Mouse (Mus musculus): ENCODE data around the gene Slc25a29. TPM values are rescaled to one million over a fixed set of nuclear protein-coding genes. Genes with fewer than 3 reads are reported as not detected.
A peak's percentile ranks its signal among the peaks of the same experiment; 100 is the strongest.

Slc25a29 gene
- total RNA-seq, 1 experiment from 2014 or later, result not detected

GRCm38 (mm10) chr12:108816569-108816968, 19.1 kb downstream of the Slc25a29 start:
- no peak for ATAC-seq (replicated peaks in 1 of 2; ENCODE audit: insufficient read depth in 1 of 2, low FRiP score in 2 of 2, low TSS enrichment in 1 of 2, low read depth in 1 of 2, poor library complexity in 2 of 2, severe bottlenecking in 2 of 2)

- no peak for ATAC-seq (replicated peaks in 1 of 2; ENCODE audit: insufficient read depth in 1 of 2, low FRiP score in 2 of 2, low TSS enrichment in 1 of 2, low read depth in 1 of 2, poor library complexity in 2 of 2, severe bottlenecking in 2 of 2)
Measured at GRCm38 (mm10) chr12:108814470-108814869, 21.2 kb downstream of the Slc25a29 start.

- ATAC-seq (replicated peaks in 1 of 2; ENCODE audit: insufficient read depth in 1 of 2, low FRiP score in 2 of 2, low TSS enrichment in 1 of 2, low read depth in 1 of 2, poor library complexity in 2 of 2, severe bottlenecking in 2 of 2), result no peak
Measured at GRCm38 (mm10) chr12:108812463-108812862, 23.2 kb downstream of the Slc25a29 start.

GRCm38 (mm10) chr12:108811133-108811532, 24.6 kb downstream of the Slc25a29 start:
- ATAC-seq (replicated peaks in 1 of 2; ENCODE audit: insufficient read depth in 1 of 2, low FRiP score in 2 of 2, low TSS enrichment in 1 of 2, low read depth in 1 of 2, poor library complexity in 2 of 2, severe bottlenecking in 2 of 2), result peak; percentile 61 to 71; a peak in 3 of 4 replicates

GRCm38 (mm10) chr12:108810309-108810708, 25.4 kb downstream of the Slc25a29 start:
- no peak; a peak in 1 of 4 replicates for ATAC-seq (replicated peaks in 1 of 2; ENCODE audit: insufficient read depth in 1 of 2, low FRiP score in 2 of 2, low TSS enrichment in 1 of 2, low read depth in 1 of 2, poor library complexity in 2 of 2, severe bottlenecking in 2 of 2)

- ATAC-seq (replicated peaks in 1 of 2; ENCODE audit: insufficient read depth in 1 of 2, low FRiP score in 2 of 2, low TSS enrichment in 1 of 2, low read depth in 1 of 2, poor library complexity in 2 of 2, severe bottlenecking in 2 of 2), result no peak
Measured at GRCm38 (mm10) chr12:108809771-108810170, 25.9 kb downstream of the Slc25a29 start.

GRCm38 (mm10) chr12:108808465-108808864, 27.2 kb downstream of the Slc25a29 start:
- ATAC-seq (replicated peaks in 1 of 2; ENCODE audit: insufficient read depth in 1 of 2, low FRiP score in 2 of 2, low TSS enrichment in 1 of 2, low read depth in 1 of 2, poor library complexity in 2 of 2, severe bottlenecking in 2 of 2), result no peak

GRCm38 (mm10) chr12:108804388-108804787, 31.3 kb downstream of the Slc25a29 start:
- no peak for ATAC-seq (replicated peaks in 1 of 2; ENCODE audit: insufficient read depth in 1 of 2, low FRiP score in 2 of 2, low TSS enrichment in 1 of 2, low read depth in 1 of 2, poor library complexity in 2 of 2, severe bottlenecking in 2 of 2)

GRCm38 (mm10) chr12:108801613-108802012, 34.1 kb downstream of the Slc25a29 start:
- ATAC-seq (replicated peaks in 1 of 2; ENCODE audit: insufficient read depth in 1 of 2, low FRiP score in 2 of 2, low TSS enrichment in 1 of 2, low read depth in 1 of 2, poor library complexity in 2 of 2, severe bottlenecking in 2 of 2), result no peak

- no peak for ATAC-seq (replicated peaks in 1 of 2; ENCODE audit: insufficient read depth in 1 of 2, low FRiP score in 2 of 2, low TSS enrichment in 1 of 2, low read depth in 1 of 2, poor library complexity in 2 of 2, severe bottlenecking in 2 of 2)
Measured at GRCm38 (mm10) chr12:108794979-108795537, 40.6 kb downstream of the Slc25a29 start.

GRCm38 (mm10) chr12:108794078-108794711, 41.5 kb downstream of the Slc25a29 start:
- peak; percentile 19 to 38; a peak in 3 of 4 replicates for ATAC-seq (replicated peaks in 1 of 2; ENCODE audit: insufficient read depth in 1 of 2, low FRiP score in 2 of 2, low TSS enrichment in 1 of 2, low read depth in 1 of 2, poor library complexity in 2 of 2, severe bottlenecking in 2 of 2)

GRCm38 (mm10) chr12:108793453-108793941, 42.2 kb downstream of the Slc25a29 start:
- no peak for ATAC-seq (replicated peaks in 1 of 2; ENCODE audit: insufficient read depth in 1 of 2, low FRiP score in 2 of 2, low TSS enrichment in 1 of 2, low read depth in 1 of 2, poor library complexity in 2 of 2, severe bottlenecking in 2 of 2)

- ATAC-seq (replicated peaks in 1 of 2; ENCODE audit: insufficient read depth in 1 of 2, low FRiP score in 2 of 2, low TSS enrichment in 1 of 2, low read depth in 1 of 2, poor library complexity in 2 of 2, severe bottlenecking in 2 of 2), result peak; percentile 85 to 86
Measured at GRCm38 (mm10) chr12:108792546-108793452, 42.9 kb downstream of the Slc25a29 start, which contains the start of gene Yy1. Gene Yy1 (plus strand): TSS chr12:108792973.

GRCm38 (mm10) chr12:108792152-108792545, 43.5 kb downstream of the Slc25a29 start:
- peak in 1 of 2 experiments; percentile 37; a peak in 3 of 4 replicates for ATAC-seq (replicated peaks in 1 of 2; ENCODE audit: insufficient read depth in 1 of 2, low FRiP score in 2 of 2, low TSS enrichment in 1 of 2, low read depth in 1 of 2, poor library complexity in 2 of 2, severe bottlenecking in 2 of 2)

GRCm38 (mm10) chr12:108787329-108787728, 48.4 kb downstream of the Slc25a29 start:
- ATAC-seq (replicated peaks in 1 of 2; ENCODE audit: insufficient read depth in 1 of 2, low FRiP score in 2 of 2, low TSS enrichment in 1 of 2, low read depth in 1 of 2, poor library complexity in 2 of 2, severe bottlenecking in 2 of 2), result no peak

- no peak for ATAC-seq (replicated peaks in 1 of 2; ENCODE audit: insufficient read depth in 1 of 2, low FRiP score in 2 of 2, low TSS enrichment in 1 of 2, low read depth in 1 of 2, poor library complexity in 2 of 2, severe bottlenecking in 2 of 2)
Measured at GRCm38 (mm10) chr12:108785161-108785560, 50.5 kb downstream of the Slc25a29 start.

GRCm38 (mm10) chr12:108780108-108780877, 55.4 kb downstream of the Slc25a29 start:
- no peak for ATAC-seq (replicated peaks in 1 of 2; ENCODE audit: insufficient read depth in 1 of 2, low FRiP score in 2 of 2, low TSS enrichment in 1 of 2, low read depth in 1 of 2, poor library complexity in 2 of 2, severe bottlenecking in 2 of 2)
